Mouse (Mus musculus) brain, embryonic 14.5 days (tissue): ENCODE measurements at regions not wholly inside any gene's neighbourhood (a gene's known extent, or its start where the extent isn't known, plus 50 kb on each side); places are given as distances from the start of the nearest gene placed in this dataset.

Experiments used
- CTCF ChIP-seq: fragments of 200-500 bp; IDR thresholded peaks from 2 replicates; pipeline ENCODE4 v1.5.1; 2012; ENCODE audit warnings: inconsistent platforms, mild to moderate bottlenecking, moderate library complexity, borderline replicate concordance; ENCODE audit not compliant: insufficient read depth, insufficient read length; ENCODE audit errors: extremely low read depth
- POLR2A ChIP-seq: fragments of 200-500 bp; IDR thresholded peaks from 2 replicates; pipeline ENCODE4 v1.6.1; 2012; ENCODE audit warnings: mild to moderate bottlenecking, inconsistent platforms, borderline replicate concordance; ENCODE audit not compliant: poor library complexity, insufficient read depth, insufficient read length, severe bottlenecking; ENCODE audit errors: extremely low read depth

GRCm38 (mm10) chr7:65802806-65803205 is 58.7 kb upstream of the Pcsk6 start:
- no peak for TF ChIP-seq CTCF
- no peak for TF ChIP-seq POLR2A
